Mouse (Mus musculus) forebrain, postnatal 0 days (tissue): Measurements from ENCODE around the gene Ptprj. TPM values are rescaled to one million over a fixed set of nuclear protein-coding genes. Genes with fewer than 3 reads are reported as not detected.

Experiments used
- ATAC-seq: fragments of 200-750 bp; cut with Nextera tagmentation; 2 replicates; pipeline ENCODE4 v1.8.0; 2017; ENCODE audit warnings: mild to moderate bottlenecking, moderate library complexity
- DNase-seq: peaks from one replicate; pipeline ENCODE4 v3.0.0-alpha.2; 2015
- H3K27ac ChIP-seq: fragments of 300-500 bp; sonication (generic); 2 replicates; pipeline ENCODE4 v1.5.1; 2014; ENCODE audit warnings: low read depth, mild to moderate bottlenecking, antibody characterized with exemption, low read length, moderate library complexity, mixed read lengths
- H3K27me3 ChIP-seq: fragments of 300-500 bp; sonication (generic); 2 replicates; pipeline ENCODE4 v1.6.1; 2014; ENCODE audit warnings: mild to moderate bottlenecking, low read length, mixed read lengths; ENCODE audit not compliant: insufficient read depth
- H3K36me3 ChIP-seq: fragments of 300-500 bp; sonication (generic); 2 replicates; pipeline ENCODE4 v1.6.1; 2014; ENCODE audit warnings: mild to moderate bottlenecking, moderate library complexity; ENCODE audit not compliant: insufficient read depth
- H3K4me1 ChIP-seq: fragments of 300-500 bp; sonication (generic); 2 replicates; pipeline ENCODE4 v1.6.1; 2014; ENCODE audit warnings: antibody characterized with exemption; ENCODE audit not compliant: insufficient read depth
- H3K4me2 ChIP-seq: fragments of 300-500 bp; sonication (generic); 2 replicates; pipeline ENCODE4 v1.6.1; 2014; ENCODE audit warnings: low read depth, mild to moderate bottlenecking, moderate library complexity
- H3K4me3 ChIP-seq: fragments of 300-500 bp; sonication (generic); 2 replicates; pipeline ENCODE4 v1.5.1; 2014; ENCODE audit warnings: low read depth, low read length, mixed read lengths
- H3K9ac ChIP-seq: fragments of 300-500 bp; sonication (generic); 2 replicates; pipeline ENCODE4 v1.6.1; 2014; ENCODE audit warnings: mild to moderate bottlenecking
- H3K9me3 ChIP-seq: fragments of 300-500 bp; sonication (generic); 2 replicates; pipeline ENCODE4 v1.6.1; 2016; ENCODE audit warnings: low read length
- CTCF ChIP-seq: sonication (generic); IDR thresholded peaks from 2 replicates; pipeline ENCODE4 v1.5.1; 2016; ENCODE audit warnings: antibody characterized with exemption, control low read depth, low read depth
- WGBS: fragments of 180-500 bp; shearing (Covaris S2); extraction: QIAGEN DNeasy Blood & Tissue Kit; methylation state at CpG from one replicate; pipeline ENCODE4 v1.1.7; 2014; 5-methylcytosine and 5-hydroxymethylcytosine counted together
- polyA plus RNA-seq: library from polyadenylated mRNA; unstranded; fragments of >200 nt; fragmentation: Nextera tagmentation; extraction: Ambion mirVana; gene quantifications from 2 replicates; pipeline ENCODE4 v1.2.1, GENCODE M21; 2015
- total RNA-seq: library from RNA; depleted of rRNA; stranded (reverse); fragments of >200 nt; gene quantifications from 2 replicates; pipeline ENCODE4 v1.2.3, GENCODE M21; 2014

The Ptprj gene
- total and polyA plus RNA-seq, 2 experiments from 2014 or later: 3.9 to 34.0 TPM

GRCm38 (mm10) chr2:90488690-90489590 is 91.5 kb downstream of the Ptprj start:
- no peak for TF ChIP-seq CTCF
- no peak for ATAC-seq
- Histone ChIP-seq H3K4me1 (0 out of 2 replicates have a peak, but pooled peaks cover 4% of the 10 kb centered on the region), H3K4me3 (no peak overlapping the region), H3K27me3 (no peaks in the 10 kb centered on the region), H3K27ac (no peak overlapping the region), H3K9me3 (no peaks in the 10 kb centered on the region), H3K4me2 (no peak overlapping the region), H3K36me3 (no peaks in the 10 kb centered on the region), H3K9ac (no peak overlapping the region)
- WGBS: 82% methylated on average over 8 of the region's 8 CpGs
- DNase-seq: no peak

- WGBS: 96% methylated on average over 11 of the region's 11 CpGs
- Histone ChIP-seq H3K4me2 (no peak overlapping the region), H3K4me3 (no peak overlapping the region), H3K36me3 (no peaks in the 10 kb centered on the region), H3K9me3 (no peaks in the 10 kb centered on the region), H3K4me1 (0 out of 2 replicates have a peak, but pooled peaks cover 4% of the 10 kb centered on the region), H3K27me3 (no peaks in the 10 kb centered on the region), H3K27ac (no peak overlapping the region), H3K9ac (no peak overlapping the region)
- ATAC-seq (no peak), DNase-seq (no peak)
- TF ChIP-seq CTCF: no peak
Measured at GRCm38 (mm10) chr2:90487471-90488238, 92.8 kb downstream of the Ptprj start.

- H3K9me3 ChIP-seq: no peaks in the 10 kb centered on the region
- 85% methylated on average over 3 of the region's 3 CpGs for WGBS
- H3K27me3 ChIP-seq: no peaks in the 10 kb centered on the region
- TF ChIP-seq CTCF: no peak
- H3K9ac ChIP-seq: no peak overlapping the region
- no peaks in the 10 kb centered on the region for H3K36me3 ChIP-seq
- H3K4me1 ChIP-seq: 0 out of 2 replicates have a peak, but pooled peaks cover 4% of the 10 kb centered on the region
- no peak overlapping the region for H3K4me2 ChIP-seq
- H3K4me3 ChIP-seq: no peak overlapping the region
- H3K27ac ChIP-seq: no peak overlapping the region
- DNase-seq (no peak), ATAC-seq (no peak)
Measured at GRCm38 (mm10) chr2:90486226-90486755, 94.2 kb downstream of the Ptprj start.

- H3K27me3 ChIP-seq: no peaks in the 10 kb centered on the region
- ATAC-seq (no peak), DNase-seq (no peak)
- no peak overlapping the region for H3K27ac ChIP-seq
- no peaks in the 10 kb centered on the region for H3K9me3 ChIP-seq
- no peak overlapping the region for H3K4me2 ChIP-seq
- WGBS: 89% methylated on average over 6 of the region's 6 CpGs
- H3K36me3 ChIP-seq: no peaks in the 10 kb centered on the region
- no peaks in the 10 kb centered on the region for H3K4me1 ChIP-seq
- no peak overlapping the region for H3K4me3 ChIP-seq
- H3K9ac ChIP-seq: no peak overlapping the region
- TF ChIP-seq CTCF: no peak
Measured at GRCm38 (mm10) chr2:90481505-90481904, 98.9 kb downstream of the Ptprj start.

- no peak overlapping the region for H3K4me3 ChIP-seq
- no peak overlapping the region for H3K9ac ChIP-seq
- H3K9me3 ChIP-seq: no peaks in the 10 kb centered on the region
- TF ChIP-seq CTCF: no peak
- no peak overlapping the region for H3K27ac ChIP-seq
- no peak overlapping the region for H3K4me2 ChIP-seq
- no peaks in the 10 kb centered on the region for H3K4me1 ChIP-seq
- 63% methylated on average over 13 of the region's 13 CpGs for WGBS
- DNase-seq (no peak), ATAC-seq (no peak)
- no peaks in the 10 kb centered on the region for H3K27me3 ChIP-seq
- H3K36me3 ChIP-seq: no peaks in the 10 kb centered on the region
Measured at GRCm38 (mm10) chr2:90480747-90481308, 99.6 kb downstream of the Ptprj start.

- Histone ChIP-seq H3K4me3 (no peak overlapping the region), H3K9ac (no peak overlapping the region), H3K36me3 (no peaks in the 10 kb centered on the region), H3K9me3 (no peaks in the 10 kb centered on the region), H3K4me1 (0 out of 2 replicates have a peak, but pooled peaks cover 3% of the 10 kb centered on the region), H3K27me3 (no peaks in the 10 kb centered on the region), H3K27ac (no peak overlapping the region), H3K4me2 (no peak overlapping the region)
- TF ChIP-seq CTCF: no peak
- DNase-seq (no peak), ATAC-seq (no peak)
- 90% methylated on average over 7 of the region's 7 CpGs for WGBS
Measured at GRCm38 (mm10) chr2:90478531-90478930, 101.9 kb downstream of the Ptprj start.
